Mouse (Mus musculus) forebrain, embryonic 16.5 days (tissue): Measurements from ENCODE around the gene Lhfp. TPM values are rescaled to one million over a fixed set of nuclear protein-coding genes. Genes with fewer than 3 reads are reported as not detected.

Experiments used
- ATAC-seq: fragments of 200-750 bp; cut with Nextera tagmentation; 2 replicates; pipeline ENCODE4 v1.8.0; 2017; ENCODE audit warnings: mild to moderate bottlenecking, moderate library complexity
- H3K27ac ChIP-seq: fragments of 300-500 bp; sonication (generic); 2 replicates; pipeline ENCODE4 v1.5.1; 2014; ENCODE audit warnings: low read length, control low read depth
- H3K27me3 ChIP-seq: fragments of 300-500 bp; sonication (generic); replicated peaks from 2 replicates; pipeline ENCODE4 v1.6.1; 2014; ENCODE audit warnings: low read length; ENCODE audit not compliant: control insufficient read depth, insufficient read depth
- H3K36me3 ChIP-seq: fragments of 300-500 bp; sonication (generic); 2 replicates; pipeline ENCODE4 v1.6.1; 2014; ENCODE audit not compliant: control insufficient read depth, insufficient read depth
- H3K4me1 ChIP-seq: fragments of 300-500 bp; sonication (generic); replicated peaks from 2 replicates; pipeline ENCODE4 v1.6.1; 2014; ENCODE audit warnings: low read length; ENCODE audit not compliant: control insufficient read depth, insufficient read depth
- H3K4me2 ChIP-seq: fragments of 300-500 bp; sonication (generic); 2 replicates; pipeline ENCODE4 v1.6.1; 2014; ENCODE audit warnings: mild to moderate bottlenecking, low read length, control low read depth
- H3K4me3 ChIP-seq: fragments of 300-500 bp; sonication (generic); replicated peaks from 2 replicates; pipeline ENCODE4 v1.5.1; 2014; ENCODE audit warnings: mild to moderate bottlenecking, low read length, control low read depth
- H3K9ac ChIP-seq: fragments of 300-500 bp; sonication (generic); replicated peaks from 2 replicates; pipeline ENCODE4 v1.6.1; 2014; ENCODE audit warnings: low read depth, low read length, control low read depth
- H3K9me3 ChIP-seq: fragments of 300-500 bp; sonication (generic); 2 replicates; pipeline ENCODE4 v1.6.1; 2016; ENCODE audit warnings: low read length; ENCODE audit not compliant: control insufficient read depth
- WGBS: fragments of 180-500 bp; shearing (Covaris S2); extraction: QIAGEN DNeasy Blood & Tissue Kit; methylation state at CpG from one replicate; pipeline ENCODE4 v1.1.7; 2014; 5-methylcytosine and 5-hydroxymethylcytosine counted together
- polyA plus RNA-seq: library from polyadenylated mRNA; unstranded; fragments of >200 nt; fragmentation: Nextera tagmentation; extraction: Ambion mirVana; gene quantifications from 2 replicates; pipeline ENCODE4 v1.2.1, GENCODE M21; 2015

Lhfp gene
- polyA plus RNA-seq, 1 experiment from 2014 or later = 43.7 TPM

DNA sequence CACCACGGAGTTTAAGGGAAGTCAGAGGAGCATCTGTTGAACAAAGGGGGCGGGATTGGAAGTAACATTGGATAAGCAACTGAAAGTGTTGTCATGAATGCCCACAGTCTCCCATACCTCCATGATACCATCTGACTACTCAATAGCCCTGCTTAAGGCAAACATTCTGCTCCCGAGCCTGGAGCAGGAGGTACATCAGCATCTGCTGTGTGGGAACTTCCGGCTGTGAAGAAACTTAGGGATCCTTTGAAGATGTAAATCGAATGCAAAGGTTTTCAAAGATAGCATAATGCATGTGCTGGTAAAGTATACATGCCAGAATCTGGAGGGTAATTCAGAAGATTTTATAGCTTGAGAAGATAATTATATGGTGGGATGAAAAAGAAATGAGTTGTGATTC is 2.4 kb upstream of the Lhfp start:
- no peak overlapping the region for H3K9ac ChIP-seq
- 72% methylated on average over 5 of the region's 5 CpGs for WGBS
- no peak overlapping the region for H3K4me2 ChIP-seq
- H3K4me1 ChIP-seq = peaks cover 9% of the 10 kb centered on the region
- no peaks in the 10 kb centered on the region for H3K27me3 ChIP-seq
- no peak overlapping the region for H3K27ac ChIP-seq
- no peaks in the 10 kb centered on the region for H3K9me3 ChIP-seq
- ATAC-seq = no peak
- H3K4me3 ChIP-seq = no peak overlapping the region
- H3K36me3 ChIP-seq = no peaks in the 10 kb centered on the region

DNA sequence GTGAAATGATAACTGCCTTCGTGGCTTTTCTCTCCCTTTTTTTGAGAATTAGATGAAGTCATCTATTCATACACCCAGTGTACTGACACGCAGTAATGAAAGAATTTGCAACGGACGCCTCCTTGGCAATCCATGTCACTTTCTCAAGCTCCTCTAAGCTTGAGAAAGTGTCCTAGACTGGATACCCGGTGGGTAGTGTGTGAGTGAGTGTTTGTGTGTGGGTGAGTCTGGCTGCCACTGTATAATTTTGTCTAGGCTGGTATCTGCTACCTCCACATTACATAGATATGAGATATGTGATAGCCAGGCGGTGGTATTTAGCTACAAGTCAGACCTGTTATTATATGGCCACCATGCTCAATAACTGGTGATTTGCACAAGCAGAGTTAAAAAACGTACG is 1.6 kb upstream of the Lhfp start:
- 79% methylated on average over 8 of the region's 8 CpGs for WGBS
- ATAC-seq = no peak
- no peaks in the 10 kb centered on the region for H3K36me3 ChIP-seq

DNA sequence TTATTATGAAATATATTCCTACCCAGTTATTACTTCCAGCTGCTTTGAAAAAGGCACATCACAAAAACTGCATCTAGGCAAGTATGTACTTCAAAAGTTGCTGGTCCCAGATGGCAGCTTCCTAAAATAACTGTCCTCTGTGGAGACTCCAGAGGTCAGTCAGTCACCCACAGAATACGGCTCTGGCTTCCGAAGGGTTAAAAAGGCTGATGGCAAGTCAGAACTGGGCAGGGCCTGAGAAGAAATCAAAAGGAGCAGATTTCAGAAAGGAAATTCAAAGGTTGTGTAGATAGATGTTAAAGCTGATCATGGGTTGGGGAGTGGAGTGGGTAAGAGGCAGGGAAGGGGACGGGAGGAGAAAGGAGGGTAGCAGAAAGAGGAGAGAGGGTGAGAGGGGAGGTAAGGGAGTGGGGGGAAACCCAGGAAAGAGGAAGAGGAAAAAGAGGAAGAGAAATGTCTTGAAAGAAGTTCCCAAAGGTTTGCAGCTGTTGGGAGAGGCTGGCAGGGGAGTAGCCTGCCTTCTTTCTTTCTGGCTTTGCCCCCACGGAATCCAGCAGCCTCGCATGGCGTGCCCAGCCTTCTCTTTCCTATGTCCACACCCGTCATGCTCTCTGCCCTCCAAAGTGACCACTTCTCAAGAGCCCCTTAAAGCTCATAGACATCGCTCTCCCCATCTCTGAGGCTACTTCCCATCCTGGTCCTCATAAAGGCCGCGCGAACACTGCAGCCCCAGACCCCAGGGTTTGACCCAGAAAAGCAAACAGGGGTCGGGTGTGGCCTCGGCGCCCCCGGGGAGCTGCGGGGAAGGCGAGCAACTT is 526 bp upstream of the Lhfp start:
- ATAC-seq = no peak
- Histone ChIP-seq H3K4me3 (peak overlapping the region; percentile 70), H3K4me1 (peaks cover 9% of the 10 kb centered on the region), H3K27ac (no peak overlapping the region), H3K9me3 (no peaks in the 10 kb centered on the region), H3K9ac (peak overlapping the region; percentile 72), H3K36me3 (no peaks in the 10 kb centered on the region), H3K4me2 (peak overlapping the region; percentile 62), H3K27me3 (no peaks in the 10 kb centered on the region)
- WGBS = 7% methylated on average over 17 of the region's 17 CpGs

More for the DNA sequence above, 1.6 kb upstream of the Lhfp start:
- no peak overlapping the region for H3K9ac ChIP-seq
- H3K27me3 ChIP-seq = no peaks in the 10 kb centered on the region
- no peak overlapping the region for H3K4me3 ChIP-seq
- peaks cover 9% of the 10 kb centered on the region for H3K4me1 ChIP-seq
- H3K27ac ChIP-seq = no peak overlapping the region
- H3K4me2 ChIP-seq = no peak overlapping the region
- no peaks in the 10 kb centered on the region for H3K9me3 ChIP-seq

DNA sequence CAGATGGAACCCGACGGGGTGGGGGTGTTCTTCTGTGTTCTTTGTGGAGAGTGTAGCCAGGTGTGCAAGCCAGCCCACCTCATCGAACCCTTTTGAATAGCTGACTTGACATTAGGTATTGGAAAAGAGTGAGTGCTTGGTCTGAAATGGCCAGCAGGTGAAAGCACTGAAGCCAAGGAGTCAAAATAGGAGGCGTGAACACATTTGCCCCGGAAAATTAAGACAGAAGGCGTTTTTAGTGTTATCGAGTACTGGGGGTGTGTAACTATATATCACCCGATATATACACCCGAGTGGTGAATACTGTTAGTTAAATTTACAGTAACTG is 876 bp downstream of the Lhfp start:
- H3K4me1 ChIP-seq = peaks cover 9% of the 10 kb centered on the region
- H3K4me2 ChIP-seq = peak overlapping the region; percentile 62
- ATAC-seq = no peak
- H3K36me3 ChIP-seq = no peaks in the 10 kb centered on the region
- peak overlapping the region; percentile 72 for H3K9ac ChIP-seq
- no peaks in the 10 kb centered on the region for H3K27me3 ChIP-seq
- WGBS = 29% methylated on average over 9 of the region's 9 CpGs
- H3K27ac ChIP-seq = no peak overlapping the region
- peak overlapping the region; percentile 70 for H3K4me3 ChIP-seq
- no peaks in the 10 kb centered on the region for H3K9me3 ChIP-seq

GRCm38 (mm10) chr3:53043206-53043780 is 2.0 kb downstream of the Lhfp start:
- peaks cover 9% of the 10 kb centered on the region for H3K4me1 ChIP-seq
- no peaks in the 10 kb centered on the region for H3K27me3 ChIP-seq
- peak overlapping the region; percentile 35; the same call in 1 of the 2 replicates for H3K4me2 ChIP-seq
- WGBS = 96% methylated on average over 13 of the region's 13 CpGs
- ATAC-seq = no peak
- H3K9me3 ChIP-seq = no peaks in the 10 kb centered on the region
- no peak overlapping the region for H3K9ac ChIP-seq
- H3K4me3 ChIP-seq = no peak overlapping the region
- no peaks in the 10 kb centered on the region for H3K36me3 ChIP-seq
- no peak overlapping the region for H3K27ac ChIP-seq

GRCm38 (mm10) chr3:53044238-53044637 is 2.9 kb downstream of the Lhfp start:
- H3K36me3 ChIP-seq = no peaks in the 10 kb centered on the region
- H3K4me3 ChIP-seq = no peak overlapping the region
- H3K27ac ChIP-seq = no peak overlapping the region
- H3K9me3 ChIP-seq = no peaks in the 10 kb centered on the region
- no peaks in the 10 kb centered on the region for H3K27me3 ChIP-seq
- peaks cover 9% of the 10 kb centered on the region for H3K4me1 ChIP-seq
- H3K4me2 ChIP-seq = peak overlapping the region; percentile 30
- H3K9ac ChIP-seq = no peak overlapping the region
- no peak for ATAC-seq
- WGBS = 71% methylated on average over 7 of the region's 7 CpGs

GRCm38 (mm10) chr3:53044682-53045299 is 3.5 kb downstream of the Lhfp start:
- no peak overlapping the region for H3K27ac ChIP-seq
- H3K4me2 ChIP-seq = peak overlapping the region; percentile 30
- H3K9me3 ChIP-seq = no peaks in the 10 kb centered on the region
- H3K27me3 ChIP-seq = no peaks in the 10 kb centered on the region
- H3K4me1 ChIP-seq = peaks cover 9% of the 10 kb centered on the region
- H3K9ac ChIP-seq = no peak overlapping the region
- no peak for ATAC-seq
- no peaks in the 10 kb centered on the region for H3K36me3 ChIP-seq
- peak overlapping the region; percentile 13; the same call in 1 of the 2 replicates for H3K4me3 ChIP-seq
- WGBS = 63% methylated on average over 11 of the region's 11 CpGs

DNA sequence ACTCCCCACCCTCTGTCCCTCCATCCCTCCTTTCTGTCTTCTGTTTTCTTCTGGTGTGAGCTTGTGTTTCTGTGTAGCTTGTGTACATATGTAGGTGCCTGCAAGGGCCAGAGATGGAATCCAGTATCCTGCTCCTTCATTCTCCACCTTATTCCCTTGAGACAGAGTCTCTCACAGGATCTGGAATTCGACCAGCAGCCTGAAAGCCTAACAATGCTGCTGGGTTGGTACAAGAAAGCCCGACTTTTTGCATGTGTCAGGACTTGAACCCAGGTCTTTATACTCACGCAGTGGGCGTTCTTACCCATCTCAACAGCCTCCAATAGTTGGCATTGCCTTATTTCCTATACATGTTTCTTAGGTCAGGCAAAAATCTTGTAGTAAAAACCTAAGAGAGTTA is 4.4 kb downstream of the Lhfp start:
- no peak for ATAC-seq
- H3K9ac ChIP-seq = no peak overlapping the region
- H3K27ac ChIP-seq = no peak overlapping the region
- H3K4me1 ChIP-seq = peaks cover 9% of the 10 kb centered on the region
- peak overlapping the region; percentile 9; the same call in 1 of the 2 replicates for H3K4me2 ChIP-seq
- WGBS = 80% methylated on average over 4 of the region's 4 CpGs
- H3K27me3 ChIP-seq = no peaks in the 10 kb centered on the region
- H3K4me3 ChIP-seq = no peak overlapping the region
- H3K36me3 ChIP-seq = no peaks in the 10 kb centered on the region
- H3K9me3 ChIP-seq = no peaks in the 10 kb centered on the region

GRCm38 (mm10) chr3:53046371-53046770 is 5.0 kb downstream of the Lhfp start:
- no peak for ATAC-seq
- no peaks in the 10 kb centered on the region for H3K27me3 ChIP-seq
- H3K4me1 ChIP-seq = peaks cover 6% of the 10 kb centered on the region
- H3K27ac ChIP-seq = no peak overlapping the region
- H3K9ac ChIP-seq = no peak overlapping the region
- no peaks in the 10 kb centered on the region for H3K36me3 ChIP-seq
- 87% methylated on average over 6 of the region's 6 CpGs for WGBS
- no peaks in the 10 kb centered on the region for H3K9me3 ChIP-seq
- no peak overlapping the region for H3K4me3 ChIP-seq
- no peak overlapping the region for H3K4me2 ChIP-seq
